Mouse (Mus musculus): ENCODE measurements around the gene Fgf11. TPM values are rescaled to one million over a fixed set of nuclear protein-coding genes. Genes with fewer than 3 reads are reported as not detected.

Gene Fgf11
- polyA plus RNA-seq, 1 experiment from 2014 or later, result 1.2 TPM

GRCm38 (mm10) chr11:69804972-69805909, 3.6 kb upstream of the Fgf11 start, which contains the start of gene Tmem102:
TSS of gene Tmem102 (minus strand) at chr11:69805624.
- Histone ChIP-seq H3K27me3 (replicated peaks; ENCODE audit: control insufficient read depth, insufficient read depth, low read length) (peaks cover 59% of the 10 kb centered on the region), H3K27ac (ENCODE audit: low read depth, low read length) (no peak within 1 kb of the TSS), H3K4me3 (ENCODE audit: low read depth, low read length) (peak within 1 kb of the TSS; percentile 58), H3K36me3 (ENCODE audit: control insufficient read depth, insufficient read depth, low read length) (no peaks in the 10 kb centered on the region), H3K9me3 (ENCODE audit: control insufficient read depth, low read length) (no peaks in the 10 kb centered on the region), H3K9ac (ENCODE audit: low read depth, low read length) (peak within 1 kb of the TSS; percentile 25; the same call in 1 of the 2 replicates), H3K4me1 (replicated peaks; ENCODE audit: control insufficient read depth, insufficient read depth, low read length) (peaks cover 41% of the 10 kb centered on the region), H3K4me2 (peak within 1 kb of the TSS; percentile 94)
- DNase-seq (ENCODE audit: low spot score), result no peak
- WGBS, result 14% methylated on average over 29 of the region's 29 CpGs
- no peak for ATAC-seq (replicated peaks; ENCODE audit: low FRiP score)

DNA sequence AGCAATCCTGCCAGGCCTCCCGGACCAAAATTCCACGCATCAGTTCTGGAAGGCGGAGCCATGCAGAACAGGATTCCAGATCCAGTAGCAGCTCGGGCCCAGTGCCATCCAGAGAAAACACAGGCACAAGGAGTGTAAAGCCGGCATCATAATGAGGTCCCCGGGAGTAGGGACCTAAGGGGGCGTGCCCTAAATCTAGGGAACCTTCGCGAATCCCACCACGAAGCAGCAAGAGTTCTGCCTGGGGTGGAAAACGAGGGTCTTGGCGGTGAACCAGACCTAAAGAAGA, 2.9 kb upstream of the Fgf11 start:
- ATAC-seq (replicated peaks; ENCODE audit: low FRiP score) (no peak), DNase-seq (ENCODE audit: low spot score) (no peak)
- Histone ChIP-seq H3K4me1 (replicated peaks; ENCODE audit: control insufficient read depth, insufficient read depth, low read length) (peaks cover 43% of the 10 kb centered on the region), H3K36me3 (ENCODE audit: control insufficient read depth, insufficient read depth, low read length) (no peaks in the 10 kb centered on the region), H3K9ac (ENCODE audit: low read depth, low read length) (no peak overlapping the region; the same call in 1 of the 2 replicates), H3K4me3 (ENCODE audit: low read depth, low read length) (peak overlapping the region; percentile 58), H3K4me2 (peak overlapping the region; percentile 94), H3K9me3 (ENCODE audit: control insufficient read depth, low read length) (no peaks in the 10 kb centered on the region), H3K27me3 (replicated peaks; ENCODE audit: control insufficient read depth, insufficient read depth, low read length) (peaks cover 65% of the 10 kb centered on the region), H3K27ac (ENCODE audit: low read depth, low read length) (no peak overlapping the region)
- 14% methylated on average over 12 of the region's 12 CpGs for WGBS

- ATAC-seq (replicated peaks; ENCODE audit: low FRiP score), result peak; percentile 76
- WGBS, result 2% methylated on average over 60 of the region's 60 CpGs
- H3K9ac ChIP-seq (ENCODE audit: low read depth, low read length), result peak overlapping the region; percentile 59
Observed at GRCm38 (mm10) chr11:69803786-69804651, 2.4 kb upstream of the Fgf11 start.

DNA sequence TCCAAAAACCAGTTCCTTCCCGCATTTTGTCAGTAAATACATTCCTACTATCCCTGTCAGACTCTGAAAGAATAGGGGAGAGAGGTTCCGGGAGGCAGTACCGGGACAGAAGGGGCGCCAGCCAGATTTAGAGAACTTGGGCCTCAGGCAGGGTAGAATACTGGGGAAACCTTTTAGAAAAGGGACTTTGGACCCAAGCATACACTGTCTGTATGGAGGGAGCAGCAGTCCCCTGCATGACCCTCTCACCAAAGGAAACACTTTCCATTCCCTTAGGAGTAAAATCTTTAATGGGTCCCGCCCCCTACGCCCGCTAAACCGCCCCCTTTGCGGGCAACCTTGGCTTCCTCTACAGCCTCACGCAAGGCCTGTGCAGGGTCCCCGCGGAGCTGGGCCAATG, 1.7 kb upstream of the Fgf11 start:
- Histone ChIP-seq H3K9me3 (ENCODE audit: control insufficient read depth, low read length) (no peaks in the 10 kb centered on the region), H3K36me3 (ENCODE audit: control insufficient read depth, insufficient read depth, low read length) (no peaks in the 10 kb centered on the region), H3K4me3 (ENCODE audit: low read depth, low read length) (peak overlapping the region; percentile 58), H3K9ac (ENCODE audit: low read depth, low read length) (peak overlapping the region; percentile 59), H3K27me3 (replicated peaks; ENCODE audit: control insufficient read depth, insufficient read depth, low read length) (peaks cover 76% of the 10 kb centered on the region), H3K4me2 (peak overlapping the region; percentile 94), H3K27ac (ENCODE audit: low read depth, low read length) (no peak overlapping the region), H3K4me1 (replicated peaks; ENCODE audit: control insufficient read depth, insufficient read depth, low read length) (peaks cover 46% of the 10 kb centered on the region)
- ATAC-seq (replicated peaks; ENCODE audit: low FRiP score) (peak; percentile 33), DNase-seq (ENCODE audit: low spot score) (no peak)
- WGBS, result 2% methylated on average over 12 of the region's 12 CpGs

More at GRCm38 (mm10) chr11:69803786-69804651, 2.4 kb upstream of the Fgf11 start:
- peaks cover 46% of the 10 kb centered on the region for H3K4me1 ChIP-seq (replicated peaks; ENCODE audit: control insufficient read depth, insufficient read depth, low read length)
- peak overlapping the region; percentile 94 for H3K4me2 ChIP-seq
- DNase-seq (ENCODE audit: low spot score), result peak; percentile 68
- H3K27ac ChIP-seq (ENCODE audit: low read depth, low read length), result no peak overlapping the region
- peak overlapping the region; percentile 58 for H3K4me3 ChIP-seq (ENCODE audit: low read depth, low read length)
- H3K9me3 ChIP-seq (ENCODE audit: control insufficient read depth, low read length), result no peaks in the 10 kb centered on the region
- H3K27me3 ChIP-seq (replicated peaks; ENCODE audit: control insufficient read depth, insufficient read depth, low read length), result peaks cover 71% of the 10 kb centered on the region
- no peaks in the 10 kb centered on the region for H3K36me3 ChIP-seq (ENCODE audit: control insufficient read depth, insufficient read depth, low read length)

DNA sequence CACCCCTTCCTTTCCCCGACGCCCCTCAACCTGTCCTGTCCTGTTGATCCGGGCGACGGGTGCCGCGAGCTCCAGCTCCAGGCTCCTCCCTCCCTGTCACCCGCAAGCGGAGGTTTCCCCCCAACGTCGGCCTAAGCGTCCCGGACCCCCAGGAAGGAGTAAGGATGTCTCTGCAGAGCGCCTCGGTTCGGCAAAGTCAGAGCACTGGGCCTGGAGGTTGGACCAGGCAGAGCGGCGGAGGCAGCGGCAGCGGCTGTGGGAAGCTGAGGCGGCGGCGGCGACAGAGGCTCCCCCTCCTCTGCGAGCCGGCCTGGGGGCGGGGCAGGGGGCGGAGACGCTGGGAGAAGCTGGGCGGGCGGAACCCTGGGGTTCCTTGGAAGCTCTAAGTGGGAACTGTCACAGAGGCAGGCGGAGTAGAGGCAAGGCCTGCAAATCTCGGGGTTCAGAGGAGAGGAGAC, 1.0 kb upstream of the Fgf11 start:
- H3K4me3 ChIP-seq (ENCODE audit: low read depth, low read length), result peak overlapping the region; percentile 58
- no peak overlapping the region; the same call in 1 of the 2 replicates for H3K27ac ChIP-seq (ENCODE audit: low read depth, low read length)
- no peaks in the 10 kb centered on the region for H3K9me3 ChIP-seq (ENCODE audit: control insufficient read depth, low read length)
- ATAC-seq (replicated peaks; ENCODE audit: low FRiP score), result peak; percentile 35; the same call in 1 of the 2 replicates
- H3K36me3 ChIP-seq (ENCODE audit: control insufficient read depth, insufficient read depth, low read length), result no peaks in the 10 kb centered on the region
- WGBS, result 0% methylated on average over 31 of the region's 33 CpGs
- H3K27me3 ChIP-seq (replicated peaks; ENCODE audit: control insufficient read depth, insufficient read depth, low read length), result peaks cover 81% of the 10 kb centered on the region
- peak overlapping the region; percentile 94 for H3K4me2 ChIP-seq
- peak; percentile 86 for DNase-seq (ENCODE audit: low spot score)
- H3K4me1 ChIP-seq (replicated peaks; ENCODE audit: control insufficient read depth, insufficient read depth, low read length), result peaks cover 46% of the 10 kb centered on the region
- peak overlapping the region; percentile 59; the same call in 1 of the 2 replicates for H3K9ac ChIP-seq (ENCODE audit: low read depth, low read length)

DNA sequence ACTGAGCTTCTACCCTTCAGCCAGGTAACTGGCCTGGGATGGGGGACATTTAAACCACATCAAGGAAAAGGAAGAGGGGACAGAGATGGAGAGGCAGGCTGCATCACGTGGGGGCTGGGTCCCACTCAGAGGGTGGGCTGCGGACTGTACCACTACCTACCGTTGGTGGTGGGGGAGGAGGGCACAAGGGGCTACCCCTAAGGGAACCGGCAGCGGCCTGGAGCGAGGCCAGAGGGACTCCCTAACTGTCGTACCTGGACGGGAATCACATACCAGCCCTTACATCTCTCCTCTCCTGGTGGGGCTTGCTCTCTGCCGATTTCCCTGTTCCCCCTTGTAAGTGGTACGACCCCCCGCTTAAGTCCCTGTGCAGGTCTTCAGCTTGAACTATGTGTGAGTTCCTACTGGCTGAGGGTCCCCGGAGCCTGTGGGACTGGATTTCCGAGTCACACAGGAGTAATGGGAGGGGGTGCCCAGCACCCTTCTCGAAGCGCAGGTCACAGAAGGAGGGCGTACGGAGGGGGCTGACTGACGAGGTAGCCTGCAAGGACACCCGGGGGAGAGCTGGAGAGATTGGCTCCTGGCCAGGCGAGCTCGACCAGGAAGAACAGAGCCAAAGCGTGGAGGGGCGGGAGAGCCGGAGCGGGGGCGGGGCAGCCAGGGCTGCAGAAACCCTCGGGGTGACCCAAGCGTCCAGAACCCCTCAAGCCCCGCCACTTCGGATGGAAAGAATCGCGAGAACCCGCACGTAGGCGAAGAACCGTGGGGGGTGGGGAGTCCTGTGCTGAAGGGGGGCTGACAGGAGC, 1.1 kb downstream of the Fgf11 start:
- WGBS, result 1% methylated on average over 36 of the region's 36 CpGs
- Histone ChIP-seq H3K4me1 (replicated peaks; ENCODE audit: control insufficient read depth, insufficient read depth, low read length) (peaks cover 46% of the 10 kb centered on the region), H3K27ac (ENCODE audit: low read depth, low read length) (peak overlapping the region; percentile 16; the same call in 1 of the 2 replicates), H3K4me3 (ENCODE audit: low read depth, low read length) (peak overlapping the region; percentile 51), H3K36me3 (ENCODE audit: control insufficient read depth, insufficient read depth, low read length) (no peaks in the 10 kb centered on the region), H3K4me2 (peak overlapping the region; percentile 94), H3K27me3 (replicated peaks; ENCODE audit: control insufficient read depth, insufficient read depth, low read length) (peaks cover 85% of the 10 kb centered on the region), H3K9me3 (ENCODE audit: control insufficient read depth, low read length) (no peaks in the 10 kb centered on the region), H3K9ac (ENCODE audit: low read depth, low read length) (peak overlapping the region; percentile 35)
- DNase-seq (ENCODE audit: low spot score) (peak; percentile 79), ATAC-seq (replicated peaks; ENCODE audit: low FRiP score) (no peak)

GRCm38 (mm10) chr11:69800138-69800391, 1.6 kb downstream of the Fgf11 start:
- ATAC-seq (replicated peaks; ENCODE audit: low FRiP score) (no peak), DNase-seq (ENCODE audit: low spot score) (no peak)
- no peaks in the 10 kb centered on the region for H3K36me3 ChIP-seq (ENCODE audit: control insufficient read depth, insufficient read depth, low read length)
- peaks cover 45% of the 10 kb centered on the region for H3K4me1 ChIP-seq (replicated peaks; ENCODE audit: control insufficient read depth, insufficient read depth, low read length)
- H3K9me3 ChIP-seq (ENCODE audit: control insufficient read depth, low read length), result no peaks in the 10 kb centered on the region
- WGBS, result 2% methylated on average over 11 of the region's 11 CpGs
- H3K27me3 ChIP-seq (replicated peaks; ENCODE audit: control insufficient read depth, insufficient read depth, low read length), result peaks cover 80% of the 10 kb centered on the region
- peak overlapping the region; percentile 51 for H3K4me3 ChIP-seq (ENCODE audit: low read depth, low read length)
- peak overlapping the region; percentile 94 for H3K4me2 ChIP-seq
- no peak overlapping the region for H3K27ac ChIP-seq (ENCODE audit: low read depth, low read length)
- peak overlapping the region; percentile 35; the same call in 1 of the 2 replicates for H3K9ac ChIP-seq (ENCODE audit: low read depth, low read length)

Data from liver, embryonic 11.5 days (tissue).